14 mouse cellular contexts compared by ENCODE assay signal in the genomic region with DNA sequence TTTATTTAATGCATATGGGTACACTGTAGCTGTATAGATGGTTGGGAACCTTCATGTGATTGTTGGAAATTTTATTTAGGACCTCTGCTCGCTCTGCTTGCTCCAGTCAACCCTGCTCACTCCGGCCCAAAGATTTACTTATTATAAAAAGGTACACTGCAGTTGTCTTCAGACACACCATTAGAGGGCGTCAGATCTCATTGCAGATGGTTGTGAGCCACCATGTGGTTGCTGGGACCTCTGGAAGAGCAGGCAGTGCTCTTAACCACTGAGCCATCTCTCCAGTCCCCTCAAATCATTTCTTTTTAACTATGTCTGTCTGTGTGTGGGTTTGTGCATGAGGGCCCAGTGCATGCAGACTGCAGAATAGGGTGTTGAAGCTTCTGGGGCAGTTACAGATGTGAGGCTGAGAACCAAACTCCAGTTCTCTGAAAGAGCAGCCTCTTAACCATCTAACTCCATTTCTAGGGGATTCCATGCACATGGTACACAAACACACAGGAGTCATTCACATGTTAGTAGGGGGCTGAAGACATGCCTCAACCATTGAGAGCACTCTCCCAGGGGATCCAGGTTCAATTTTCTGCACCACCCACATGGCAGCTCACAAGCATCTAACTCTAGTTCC. TPM values are rescaled to one million over a fixed set of nuclear protein-coding genes. Genes with fewer than 3 reads are reported as not detected.
A peak's percentile ranks its signal among the peaks of the same experiment; 100 is the strongest.
DNase-seq lines count a peak whose midpoint lies in the region; ATAC-seq and TF ChIP-seq lines count a peak whose summit lies in the region.
"Had no signal": no experiment of that assay in that cellular context is flagged by ENCODE, and none has a peak within 500 bp of the region (broad histone marks: within the 10 kb centered on the region; RNA-seq: fewer than 3 reads in every experiment).

No protein-coding gene starts in this region.

- in situ Hi-C loops in CH12.LX (cut with MboI; ENCODE audit: low pct_ligation_motif_present, low pct_unique_long_range_greater_than_20kb, low sequenced_read_pairs): loop anchor here (10.0 kb wide), 1 partner anchor 65 kb away; no protein-coding TSS in a partner anchor

- H3K9ac ChIP-seq in kidney, embryonic 15.5 days: no peak overlapping the region
- no peak overlapping the region for H3K9ac ChIP-seq in CH12.LX (ENCODE audit: insufficient read depth, low read depth)
- H3K9ac ChIP-seq: heart, embryonic 13.5 days; hindbrain, embryonic 15.5 days; midbrain, embryonic 15.5 days; stomach, embryonic 15.5 days had no signal

- H3K79me2 ChIP-seq in CH12.LX (replicated peaks; ENCODE audit: control insufficient read depth, extremely low read depth, insufficient read depth, poor library complexity, severe bottlenecking): peaks cover 30% of the 10 kb centered on the region

- no peak for TF ChIP-seq CTCF in kidney, adult 2 months (conservative IDR thresholded peaks at IDR 0.05; ENCODE audit: insufficient read depth, insufficient read length, low read depth, low read length)
- peak; percentile 10 to 72; a peak in 2 of 4 replicates for TF ChIP-seq CTCF in CH12.LX (conservative IDR thresholded peaks at IDR 0.05 in 1 of 2, IDR thresholded peaks at IDR 0.05 in 1 of 2; ENCODE audit: low read depth in 2 of 2, low read length in 2 of 2)
- peak; percentile 60 for TF ChIP-seq CTCF in bone marrow macrophage, adult 2 months (IDR thresholded peaks at IDR 0.05; ENCODE audit: low read depth, low read length)

- DNase-seq in kidney, adult 2 months: no peak
- peak; percentile 40 for DNase-seq in 3134 (ENCODE audit: extremely low read depth, insufficient read length, low spot score)
- DNase-seq in CH12.LX (ENCODE audit: extremely low read depth): peak; percentile 77
- DNase-seq in cerebellum, adult 9-10 months: no peak
- no peak for DNase-seq in right cerebral cortex, postnatal 36 days (ENCODE audit: low spot score in 2 of 2)
- no peak for DNase-seq in thymus, postnatal 25 days
- DNase-seq: adrenal gland, postnatal 10 days; kidney, postnatal 14 days had no signal

- no peak overlapping the region for H3K4me3 ChIP-seq in kidney, embryonic 15.5 days (replicated peaks)
- no peak overlapping the region for H3K4me3 ChIP-seq in kidney, adult 2 months (ENCODE audit: insufficient read depth, low read depth, low read length)
- no peak overlapping the region for H3K4me3 ChIP-seq in CH12.LX (replicated peaks in 1 of 3; ENCODE audit: low read depth in 2 of 3, low read length in 2 of 3, poor library complexity in 1 of 3)
- H3K4me3 ChIP-seq in bone marrow macrophage, adult 2 months (ENCODE audit: insufficient read depth, low read length): no peak overlapping the region
- H3K4me3 ChIP-seq: heart, embryonic 13.5 days; hindbrain, embryonic 15.5 days; midbrain, embryonic 15.5 days; stomach, embryonic 15.5 days had no signal

- TF ChIP-seq EP300 in CH12.LX (IDR thresholded peaks at IDR 0.05; ENCODE audit: low read length): no peak

- ATAC-seq in kidney, embryonic 15.5 days (replicated peaks; ENCODE audit: low FRiP score): no peak
- ATAC-seq: midbrain, embryonic 15.5 days had no signal

- H3K9me3 ChIP-seq in kidney, embryonic 15.5 days (replicated peaks): no peaks in the 10 kb centered on the region
- no peaks in the 10 kb centered on the region for H3K9me3 ChIP-seq in CH12.LX (replicated peaks; ENCODE audit: low read length)
- H3K9me3 ChIP-seq: heart, embryonic 13.5 days; hindbrain, embryonic 15.5 days; midbrain, embryonic 15.5 days; stomach, embryonic 15.5 days had no signal

- H3K4me2 ChIP-seq in kidney, embryonic 15.5 days: no peak overlapping the region
- H3K4me2 ChIP-seq in CH12.LX (ENCODE audit: insufficient read depth, low read depth, poor library complexity, severe bottlenecking): no peak overlapping the region
- H3K4me2 ChIP-seq: heart, embryonic 13.5 days; hindbrain, embryonic 15.5 days; midbrain, embryonic 15.5 days; stomach, embryonic 15.5 days had no signal

- no peaks in the 10 kb centered on the region for H3K27me3 ChIP-seq in kidney, embryonic 15.5 days
- no peaks in the 10 kb centered on the region for H3K27me3 ChIP-seq in kidney, adult 2 months (replicated peaks; ENCODE audit: control insufficient read depth, insufficient read depth, low read length)
- H3K27me3 ChIP-seq in CH12.LX (replicated peaks): no peaks in the 10 kb centered on the region
- H3K27me3 ChIP-seq: heart, embryonic 13.5 days; hindbrain, embryonic 15.5 days; midbrain, embryonic 15.5 days; stomach, embryonic 15.5 days had no signal

- H3K4me1 ChIP-seq in kidney, embryonic 15.5 days: peaks cover 26% of the 10 kb centered on the region
- peaks cover 9% of the 10 kb centered on the region; the same call in 1 of the 2 replicates for H3K4me1 ChIP-seq in kidney, adult 2 months (ENCODE audit: control insufficient read depth, insufficient read depth, low read length)
- H3K4me1 ChIP-seq in CH12.LX (ENCODE audit: control insufficient read depth in 1 of 2, insufficient read depth in 2 of 2): peaks cover 6 to 47% of the 10 kb centered on the region in 2 experiments
- H3K4me1 ChIP-seq in bone marrow macrophage, adult 2 months (ENCODE audit: control insufficient read depth, insufficient read depth, low read length): peaks cover 14% of the 10 kb centered on the region

- dilution Hi-C loops in CH12.LX (cut with MboI; ENCODE audit: extremely low pct_ligation_motif_present, extremely low pct_unique_long_range_greater_than_20kb, low sequenced_read_pairs): no loop called here

- TF ChIP-seq POLR2A in kidney, adult 2 months (IDR thresholded peaks at IDR 0.05; ENCODE audit: low read depth, low read length): no peak
- peak; percentile 75 for TF ChIP-seq POLR2A in CH12.LX (IDR thresholded peaks at IDR 0.05; ENCODE audit: low read depth, low read length)
- no peak for TF ChIP-seq POLR2A in bone marrow macrophage, adult 2 months (IDR thresholded peaks at IDR 0.05; ENCODE audit: borderline replicate concordance, low read depth, low read length)

- peak overlapping the region; percentile 7; the same call in 1 of the 2 replicates for H3K27ac ChIP-seq in kidney, embryonic 15.5 days
- no peak overlapping the region for H3K27ac ChIP-seq in kidney, adult 2 months (ENCODE audit: insufficient read depth, low read depth, low read length)
- H3K27ac ChIP-seq in CH12.LX (ENCODE audit: insufficient read depth, low read depth): no peak overlapping the region
- no peak overlapping the region for H3K27ac ChIP-seq in bone marrow macrophage, adult 2 months (ENCODE audit: insufficient read depth, low read depth, low read length)
- H3K27ac ChIP-seq: heart, embryonic 13.5 days; hindbrain, embryonic 15.5 days; midbrain, embryonic 15.5 days; stomach, embryonic 15.5 days had no signal

- peaks cover 24% of the 10 kb centered on the region for H3K36me3 ChIP-seq in kidney, embryonic 15.5 days
- H3K36me3 ChIP-seq in kidney, adult 2 months (ENCODE audit: control insufficient read depth, insufficient read depth, low read length): no peaks in the 10 kb centered on the region
- peaks cover 14 to 27% of the 10 kb centered on the region in 2 experiments for H3K36me3 ChIP-seq in CH12.LX (replicated peaks in 1 of 2; ENCODE audit: control insufficient read depth in 1 of 2, insufficient read depth in 1 of 2, low read length in 1 of 2)

- WGBS in kidney, embryonic 15.5 days: 58% methylated on average over 3 of the region's 3 CpGs
- 70% methylated on average over 3 of the region's 3 CpGs for WGBS in kidney, adult 2 months

- no peak; the same call in none of the 2 replicates for TF ChIP-seq RAD21 in CH12.LX (IDR thresholded peaks at IDR 0.05; ENCODE audit: low read depth, low read length)

TF ChIP-seq in CH12.LX, 34 proteins besides CTCF, POLR2A, EP300 and RAD21 (continues in another document):
- TF ChIP-seq KAT2A (IDR thresholded peaks at IDR 0.05; ENCODE audit: insufficient replicate concordance, low read length) (0 out of 2 replicates have a peak, but pooled peaks have one; percentile 28), PAX5 (IDR thresholded peaks at IDR 0.05; ENCODE audit: low read length) (no peak), NELFE (IDR thresholded peaks at IDR 0.05; ENCODE audit: low read depth, low read length) (peak; percentile 49; the same call in 1 of the 2 replicates), MAX (IDR thresholded peaks at IDR 0.05; ENCODE audit: low read length) (peak; percentile 84), MAFK (IDR thresholded peaks at IDR 0.05; ENCODE audit: insufficient replicate concordance, low read length) (0 out of 2 replicates have a peak, but pooled peaks have one; percentile 13), BHLHE40 (IDR thresholded peaks at IDR 0.05; ENCODE audit: low read depth, low read length) (0 out of 2 replicates have a peak, but pooled peaks have one; percentile 23), RCOR1 (conservative IDR thresholded peaks at IDR 0.05; ENCODE audit: low read depth, low read length) (0 out of 2 replicates have a peak, but pooled peaks have one; percentile 14), ZNF384 (IDR thresholded peaks at IDR 0.05; ENCODE audit: low read depth, low read length) (no peak), ELF1 (IDR thresholded peaks at IDR 0.05; ENCODE audit: low read depth, low read length) (no peak), IRF4 (IDR thresholded peaks at IDR 0.05; ENCODE audit: low read depth, low read length) (no peak), ZMIZ1 (IDR thresholded peaks at IDR 0.05; ENCODE audit: low read depth, low read length) (peak; percentile 91)

RNA-seq across cellular contexts. Expression of a gene that starts 3.8 kb away (rescaled TPM):
- polyA plus RNA-seq in kidney, embryonic 15.5 days (2015; fragmentation: Nextera tagmentation; extraction: Ambion mirVana): 88.9 and 92.7 TPM in 2 replicates
- polyA plus RNA-seq in kidney, adult 2 months (2012; rRNA removed): 9.4 and 10.1 TPM in 2 replicates
- total RNA-seq in CH12.LX (2012; rRNA removed): 93.6 and 126 TPM in 2 replicates
- total RNA-seq in CH12.LX (2014; rRNA removed): 148 and 150 TPM in 2 replicates
- 149 and 170 TPM in 2 replicates for polyA plus RNA-seq in CH12.LX (2012; ENCODE audit: insufficient read length, low read depth)
- polyA plus RNA-seq in bone marrow macrophage, adult 2 months (2012; ENCODE audit: insufficient read depth, insufficient read length, missing spikeins): 19.5 and 19.8 TPM in 2 replicates

RNA-seq across cellular contexts. Expression of a gene that starts 20.3 kb away (rescaled TPM):
- 73.6 and 80.5 TPM in 2 replicates for polyA plus RNA-seq in kidney, embryonic 15.5 days (2015; fragmentation: Nextera tagmentation; extraction: Ambion mirVana)
- 24.4 and 30.2 TPM in 2 replicates for polyA plus RNA-seq in kidney, adult 2 months (2012; rRNA removed)
- total RNA-seq in CH12.LX (2012; rRNA removed): 71.5 and 86.5 TPM in 2 replicates
- 70.6 and 80.5 TPM in 2 replicates for total RNA-seq in CH12.LX (2014; rRNA removed)
- polyA plus RNA-seq in CH12.LX (2012; ENCODE audit: insufficient read length, low read depth): 60.7 and 64.4 TPM in 2 replicates
- polyA plus RNA-seq in bone marrow macrophage, adult 2 months (2012; ENCODE audit: insufficient read depth, insufficient read length, missing spikeins): 21.2 and 26.1 TPM in 2 replicates

RNA-seq across cellular contexts. Expression of a gene that starts 46.4 kb away (rescaled TPM):
- 3.3 and 3.5 TPM in 2 replicates for polyA plus RNA-seq in kidney, embryonic 15.5 days (2015; fragmentation: Nextera tagmentation; extraction: Ambion mirVana)
- 7.2 and 8.9 TPM in 2 replicates for polyA plus RNA-seq in kidney, adult 2 months (2012; rRNA removed)
- total RNA-seq in CH12.LX (2012; rRNA removed) (0.38 and 0.51 TPM in 2 replicates), CH12.LX (2014; rRNA removed) (not detected in 2 replicates)
- 0.31 TPM in 1 of 2 replicates, not detected in the other for polyA plus RNA-seq in CH12.LX (2012; ENCODE audit: insufficient read length, low read depth)
- 1.5 TPM in 1 of 2 replicates, not detected in the other for polyA plus RNA-seq in bone marrow macrophage, adult 2 months (2012; ENCODE audit: insufficient read depth, insufficient read length, missing spikeins)

Comparison
In these comparisons a context has a peak if more than half of its experiments do, and no peak if none do; other contexts are left out.
1. DNase-seq: peak in 3134 (single experiment) and CH12.LX (single experiment); none in kidney, adult 2 months (single experiment), cerebellum, adult 9-10 months (single experiment), right cerebral cortex, postnatal 36 days (0 of 2) and thymus, postnatal 25 days (single experiment).